Mouse (Mus musculus) thymus, adult 2 months (tissue): Measurements from ENCODE around the gene Phc1.

Source experiments
- CTCF ChIP-seq: fragments of 200-500 bp; IDR thresholded peaks from 2 replicates; pipeline ENCODE4 v1.5.1; 2012; ENCODE audit warnings: mild to moderate bottlenecking, control low read depth, low read length, moderate library complexity, borderline replicate concordance; ENCODE audit not compliant: control insufficient read depth, poor library complexity, insufficient read depth; ENCODE audit errors: extremely low read depth
- POLR2A ChIP-seq: fragments of 200-500 bp; IDR thresholded peaks from 2 replicates; pipeline ENCODE4 v1.6.1; 2012; ENCODE audit warnings: mild to moderate bottlenecking, low read length, control low read depth, moderate library complexity; ENCODE audit not compliant: control insufficient read depth, poor library complexity, insufficient read depth; ENCODE audit errors: extremely low read depth

GRCm38 (mm10) chr6:122385724-122386123, 45.4 kb upstream of the Phc1 start:
- TF ChIP-seq POLR2A: no peak
- no peak for TF ChIP-seq CTCF
